Mouse (Mus musculus) heart, embryonic 11.5 days (tissue): ENCODE measurements around the gene Spg7. TPM values are rescaled to one million over a fixed set of nuclear protein-coding genes. Genes with fewer than 3 reads are reported as not detected.

Source experiments
- ATAC-seq: fragments of 200-750 bp; cut with Nextera tagmentation; replicated peaks from 2 replicates; pipeline ENCODE4 v1.8.0; 2017; ENCODE audit warnings: moderate library complexity; ENCODE audit not compliant: insufficient number of reproducible peaks, low FRiP score, low TSS enrichment
- H3K27ac ChIP-seq: fragments of 300-500 bp; sonication (generic); 2 replicates; pipeline ENCODE4 v1.5.1; 2014; ENCODE audit warnings: mild to moderate bottlenecking, low read depth, low read length
- H3K27me3 ChIP-seq: fragments of 300-500 bp; sonication (generic); 2 replicates; pipeline ENCODE4 v1.6.1; 2014; ENCODE audit warnings: mild to moderate bottlenecking, low read length, mixed read lengths; ENCODE audit not compliant: control insufficient read depth, insufficient read depth
- H3K36me3 ChIP-seq: fragments of 300-500 bp; sonication (generic); 2 replicates; pipeline ENCODE4 v1.6.1; 2014; ENCODE audit warnings: mild to moderate bottlenecking, low read length, moderate library complexity, mixed read lengths; ENCODE audit not compliant: control insufficient read depth, insufficient read depth
- H3K4me1 ChIP-seq: fragments of 300-500 bp; sonication (generic); 2 replicates; pipeline ENCODE4 v1.6.1; 2014; ENCODE audit warnings: low read length; ENCODE audit not compliant: control insufficient read depth, insufficient read depth
- H3K4me2 ChIP-seq: fragments of 300-500 bp; sonication (generic); 2 replicates; pipeline ENCODE4 v1.6.1; 2014; ENCODE audit warnings: mild to moderate bottlenecking, moderate library complexity
- H3K4me3 ChIP-seq: fragments of 300-500 bp; sonication (generic); 2 replicates; pipeline ENCODE4 v1.5.1; 2014; ENCODE audit warnings: low read depth, low read length
- H3K9ac ChIP-seq: fragments of 300-500 bp; sonication (generic); 2 replicates; pipeline ENCODE4 v1.6.1; 2014; ENCODE audit warnings: mild to moderate bottlenecking, low read depth, low read length, moderate library complexity
- H3K9me3 ChIP-seq: fragments of 300-500 bp; sonication (generic); replicated peaks from 2 replicates; pipeline ENCODE4 v1.6.1; 2016; ENCODE audit warnings: low read length; ENCODE audit not compliant: control insufficient read depth
- WGBS: fragments of 180-500 bp; shearing (Covaris S2); extraction: QIAGEN DNeasy Blood & Tissue Kit; methylation state at CpG from one replicate; pipeline ENCODE4 v1.1.7; 2014; ENCODE audit not compliant: insufficient replicate concordance; 5-methylcytosine and 5-hydroxymethylcytosine counted together
- polyA plus RNA-seq: library from polyadenylated mRNA; unstranded; fragments of >200 nt; fragmentation: Nextera tagmentation; extraction: Ambion mirVana; gene quantifications from 2 replicates; pipeline ENCODE4 v1.2.1, GENCODE M21; 2014

The Spg7 gene
- polyA plus RNA-seq = 48.7 and 49.4 TPM in 2 replicates

- peaks cover 18% of the 10 kb centered on the region for H3K4me1 ChIP-seq
- WGBS = 72% methylated on average over 7 of the region's 7 CpGs
- H3K36me3 ChIP-seq = no peaks in the 10 kb centered on the region
- no peak within 1 kb of the TSS for H3K4me3 ChIP-seq
- H3K27ac ChIP-seq = no peak within 1 kb of the TSS
- no peak within 1 kb of the TSS for H3K9ac ChIP-seq
- no peak within 1 kb of the TSS for H3K4me2 ChIP-seq
- no peak for ATAC-seq
- H3K9me3 ChIP-seq = no peaks in the 10 kb centered on the region
- no peaks in the 10 kb centered on the region for H3K27me3 ChIP-seq
These were observed at the start of gene Spg7 for GRCm38 (mm10) chr8:123062721-123063120. TSS of gene Spg7 (plus strand) at chr8:123062942.

- peaks cover 26% of the 10 kb centered on the region for H3K4me1 ChIP-seq
- ATAC-seq = no peak
- H3K9ac ChIP-seq = no peak overlapping the region
- H3K27ac ChIP-seq = no peak overlapping the region
- no peak overlapping the region for H3K4me2 ChIP-seq
- no peak overlapping the region for H3K4me3 ChIP-seq
- WGBS = 82% methylated on average over 7 of the region's 7 CpGs
- H3K36me3 ChIP-seq = peaks cover 2% of the 10 kb centered on the region; the same call in 1 of the 2 replicates
- H3K27me3 ChIP-seq = no peaks in the 10 kb centered on the region
- H3K9me3 ChIP-seq = no peaks in the 10 kb centered on the region
These were observed 48.3 kb upstream of the Spg7 start for GRCm38 (mm10) chr8:123014429-123014828.

GRCm38 (mm10) chr8:123015074-123015473 lies 47.7 kb upstream of the Spg7 start:
- H3K36me3 ChIP-seq = peaks cover 2% of the 10 kb centered on the region; the same call in 1 of the 2 replicates
- no peak overlapping the region for H3K4me3 ChIP-seq
- H3K4me1 ChIP-seq = peaks cover 28% of the 10 kb centered on the region
- no peak overlapping the region for H3K4me2 ChIP-seq
- no peak overlapping the region for H3K27ac ChIP-seq
- 49% methylated on average over 3 of the region's 3 CpGs for WGBS
- H3K9ac ChIP-seq = no peak overlapping the region
- no peaks in the 10 kb centered on the region for H3K9me3 ChIP-seq
- ATAC-seq = no peak
- no peaks in the 10 kb centered on the region for H3K27me3 ChIP-seq

- Histone ChIP-seq H3K27me3 (no peaks in the 10 kb centered on the region), H3K4me2 (no peak overlapping the region), H3K4me1 (peaks cover 38% of the 10 kb centered on the region), H3K9me3 (no peaks in the 10 kb centered on the region), H3K9ac (no peak overlapping the region), H3K4me3 (no peak overlapping the region), H3K27ac (no peak overlapping the region), H3K36me3 (0 out of 2 replicates have a peak, but pooled peaks cover 2% of the 10 kb centered on the region)
- no peak for ATAC-seq
- WGBS = 84% methylated on average over 4 of the region's 4 CpGs
These were observed 45.6 kb upstream of the Spg7 start for GRCm38 (mm10) chr8:123017143-123017542.

- Histone ChIP-seq H3K4me3 (no peak overlapping the region), H3K4me2 (no peak overlapping the region), H3K9ac (no peak overlapping the region), H3K9me3 (no peaks in the 10 kb centered on the region), H3K27ac (no peak overlapping the region; the same call in 1 of the 2 replicates), H3K27me3 (no peaks in the 10 kb centered on the region), H3K4me1 (peaks cover 44% of the 10 kb centered on the region), H3K36me3 (no peaks in the 10 kb centered on the region)
- WGBS = 76% methylated on average over 4 of the region's 4 CpGs
- ATAC-seq = no peak
These were observed 44.1 kb upstream of the Spg7 start for GRCm38 (mm10) chr8:123018484-123019164.

GRCm38 (mm10) chr8:123020084-123020483 lies 42.7 kb upstream of the Spg7 start:
- H3K4me2 ChIP-seq = no peak overlapping the region
- no peaks in the 10 kb centered on the region for H3K36me3 ChIP-seq
- no peaks in the 10 kb centered on the region for H3K9me3 ChIP-seq
- H3K27me3 ChIP-seq = no peaks in the 10 kb centered on the region
- H3K4me3 ChIP-seq = no peak overlapping the region
- 61% methylated on average over 2 of the region's 2 CpGs for WGBS
- H3K4me1 ChIP-seq = peaks cover 38% of the 10 kb centered on the region
- no peak overlapping the region for H3K9ac ChIP-seq
- no peak for ATAC-seq
- no peak overlapping the region for H3K27ac ChIP-seq

- H3K9me3 ChIP-seq = no peaks in the 10 kb centered on the region
- peaks cover 34% of the 10 kb centered on the region for H3K4me1 ChIP-seq
- H3K27ac ChIP-seq = no peak overlapping the region
- no peak overlapping the region for H3K4me3 ChIP-seq
- H3K4me2 ChIP-seq = no peak overlapping the region
- ATAC-seq = no peak
- H3K27me3 ChIP-seq = no peaks in the 10 kb centered on the region
- 66% methylated on average over 2 of the region's 2 CpGs for WGBS
- no peak overlapping the region for H3K9ac ChIP-seq
- H3K36me3 ChIP-seq = no peaks in the 10 kb centered on the region
These were observed 41.9 kb upstream of the Spg7 start for GRCm38 (mm10) chr8:123020859-123021258.

- Histone ChIP-seq H3K4me2 (no peak overlapping the region), H3K36me3 (no peaks in the 10 kb centered on the region), H3K9me3 (no peaks in the 10 kb centered on the region), H3K4me3 (no peak overlapping the region), H3K9ac (no peak overlapping the region), H3K27me3 (no peaks in the 10 kb centered on the region), H3K4me1 (peaks cover 31% of the 10 kb centered on the region), H3K27ac (no peak overlapping the region)
- 70% methylated on average over 1 of the region's 1 CpGs for WGBS
- ATAC-seq = no peak
These were observed 41.5 kb upstream of the Spg7 start for GRCm38 (mm10) chr8:123021259-123021658.

- ATAC-seq = no peak
- Histone ChIP-seq H3K9ac (no peak overlapping the region), H3K36me3 (no peaks in the 10 kb centered on the region), H3K4me3 (no peak overlapping the region), H3K9me3 (no peaks in the 10 kb centered on the region), H3K27me3 (no peaks in the 10 kb centered on the region), H3K4me2 (no peak overlapping the region), H3K27ac (no peak overlapping the region), H3K4me1 (peaks cover 29% of the 10 kb centered on the region)
- WGBS = 79% methylated on average over 3 of the region's 3 CpGs
These were observed 40.0 kb upstream of the Spg7 start for GRCm38 (mm10) chr8:123022727-123023126.
